Comparison of ENCODE assay signal across 9 mouse cellular contexts in the genomic region with DNA sequence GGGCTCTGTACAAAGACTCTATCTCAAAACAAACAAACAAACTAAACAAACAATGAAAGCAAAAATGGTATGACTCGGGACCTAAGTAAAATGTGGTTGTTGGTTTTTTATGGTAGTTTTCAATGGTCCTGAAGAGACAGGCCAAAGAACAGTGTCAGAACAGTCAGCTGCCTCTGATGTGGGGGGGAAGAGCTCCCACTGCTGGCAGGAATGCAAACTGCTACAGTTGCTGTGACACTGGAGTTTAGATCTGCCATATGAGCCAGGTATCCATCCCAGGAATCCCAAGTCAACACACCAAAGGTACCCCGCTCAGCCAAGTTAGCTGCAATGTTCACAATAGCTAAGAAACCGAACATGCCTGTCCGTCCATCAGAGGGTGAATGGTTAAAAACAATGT. TPM values are rescaled to one million over a fixed set of nuclear protein-coding genes. Genes with fewer than 3 reads are reported as not detected.
A peak's percentile ranks its signal among the peaks of the same experiment; 100 is the strongest.
DNase-seq lines count a peak whose midpoint lies in the region; ATAC-seq and TF ChIP-seq lines count a peak whose summit lies in the region.
"Had no signal": no experiment of that assay in that cellular context is flagged by ENCODE, and none has a peak within 500 bp of the region (broad histone marks: within the 10 kb centered on the region; RNA-seq: fewer than 3 reads in every experiment).

No protein-coding gene starts in this region.

- H3K9me3 ChIP-seq in heart, embryonic 11.5 days (replicated peaks; ENCODE audit: control insufficient read depth, low read length), result no peaks in the 10 kb centered on the region
- no peaks in the 10 kb centered on the region for H3K9me3 ChIP-seq in embryonic facial prominence, embryonic 11.5 days (replicated peaks; ENCODE audit: control insufficient read depth, low read length)
- no peaks in the 10 kb centered on the region for H3K9me3 ChIP-seq in intestine, embryonic 15.5 days
- H3K9me3 ChIP-seq in limb, embryonic 11.5 days (ENCODE audit: control insufficient read depth, low read length), result no peaks in the 10 kb centered on the region
- H3K9me3 ChIP-seq: liver, embryonic 15.5 days had no signal

- no peak overlapping the region for H3K9ac ChIP-seq in heart, embryonic 11.5 days (ENCODE audit: low read depth, low read length)
- H3K9ac ChIP-seq in embryonic facial prominence, embryonic 11.5 days (replicated peaks; ENCODE audit: low read length), result no peak overlapping the region
- no peak overlapping the region for H3K9ac ChIP-seq in intestine, embryonic 15.5 days
- no peak overlapping the region for H3K9ac ChIP-seq in limb, embryonic 11.5 days (ENCODE audit: low read length)
- H3K9ac ChIP-seq: liver, embryonic 15.5 days had no signal

- H3K4me2 ChIP-seq in heart, embryonic 11.5 days, result no peak overlapping the region
- H3K4me2 ChIP-seq in embryonic facial prominence, embryonic 11.5 days (ENCODE audit: low read depth, low read length), result no peak overlapping the region
- H3K4me2 ChIP-seq in intestine, embryonic 15.5 days (replicated peaks), result no peak overlapping the region
- no peak overlapping the region for H3K4me2 ChIP-seq in limb, embryonic 11.5 days (ENCODE audit: low read depth, severe bottlenecking)
- H3K4me2 ChIP-seq: liver, embryonic 15.5 days had no signal

- 49% methylated on average over 4 of the region's 4 CpGs for WGBS in heart, embryonic 11.5 days (ENCODE audit: insufficient replicate concordance)
- WGBS in embryonic facial prominence, embryonic 11.5 days, result 64% methylated on average over 4 of the region's 4 CpGs
- 56% methylated on average over 4 of the region's 4 CpGs for WGBS in intestine, embryonic 15.5 days
- 66% methylated on average over 4 of the region's 4 CpGs for WGBS in limb, embryonic 11.5 days

- no peak for ATAC-seq in heart, embryonic 11.5 days (replicated peaks; ENCODE audit: insufficient number of reproducible peaks, low FRiP score, low TSS enrichment)
- ATAC-seq in embryonic facial prominence, embryonic 11.5 days (replicated peaks; ENCODE audit: insufficient number of reproducible peaks, low FRiP score, low TSS enrichment, low read depth), result no peak; the same call in 1 of the 2 replicates
- ATAC-seq in intestine, embryonic 15.5 days, result peak; percentile 56
- ATAC-seq in limb, embryonic 11.5 days (ENCODE audit: insufficient number of reproducible peaks, low FRiP score, low TSS enrichment, low read depth), result no peak

- no peak overlapping the region for H3K27ac ChIP-seq in heart, embryonic 11.5 days (ENCODE audit: low read depth, low read length)
- no peak overlapping the region for H3K27ac ChIP-seq in embryonic facial prominence, embryonic 11.5 days (replicated peaks; ENCODE audit: low read depth, low read length)
- H3K27ac ChIP-seq in intestine, embryonic 15.5 days, result no peak overlapping the region
- H3K27ac ChIP-seq in limb, embryonic 11.5 days (replicated peaks; ENCODE audit: low read depth, low read length), result no peak overlapping the region
- H3K27ac ChIP-seq: liver, embryonic 15.5 days had no signal

- peak; percentile 93 for TF ChIP-seq CTCF in C2C12 (IDR thresholded peaks at IDR 0.05; ENCODE audit: control insufficient read depth, insufficient read depth, insufficient read length)

- H3K4me3 ChIP-seq in heart, embryonic 11.5 days (ENCODE audit: low read depth, low read length), result no peak overlapping the region
- H3K4me3 ChIP-seq in C2C12 (ENCODE audit: insufficient read depth, poor library complexity, severe bottlenecking), result no peak overlapping the region
- H3K4me3 ChIP-seq in embryonic facial prominence, embryonic 11.5 days (ENCODE audit: low read depth, low read length), result no peak overlapping the region
- no peak overlapping the region for H3K4me3 ChIP-seq in intestine, embryonic 15.5 days (replicated peaks)
- H3K4me3 ChIP-seq in limb, embryonic 11.5 days (ENCODE audit: low read depth, low read length), result no peak overlapping the region
- H3K4me3 ChIP-seq: liver, embryonic 15.5 days had no signal

- no peaks in the 10 kb centered on the region for H3K4me1 ChIP-seq in heart, embryonic 11.5 days (ENCODE audit: control insufficient read depth, insufficient read depth, low read length)
- H3K4me1 ChIP-seq in embryonic facial prominence, embryonic 11.5 days (ENCODE audit: control insufficient read depth, insufficient read depth, low read length), result no peaks in the 10 kb centered on the region
- no peaks in the 10 kb centered on the region for H3K4me1 ChIP-seq in intestine, embryonic 15.5 days (replicated peaks)
- H3K4me1 ChIP-seq in limb, embryonic 11.5 days (ENCODE audit: control insufficient read depth, insufficient read depth, low read length), result no peaks in the 10 kb centered on the region
- H3K4me1 ChIP-seq: liver, embryonic 15.5 days had no signal

- H3K79me2 ChIP-seq in C2C12 (ENCODE audit: control insufficient read depth, insufficient read depth), result no peaks in the 10 kb centered on the region

- H3K36me3 ChIP-seq in heart, embryonic 11.5 days (ENCODE audit: control insufficient read depth, insufficient read depth, low read length), result peaks cover 11% of the 10 kb centered on the region
- peaks cover 64% of the 10 kb centered on the region for H3K36me3 ChIP-seq in C2C12 (ENCODE audit: control insufficient read depth, insufficient read depth)
- no peaks in the 10 kb centered on the region; the same call in none of the 2 replicates for H3K36me3 ChIP-seq in embryonic facial prominence, embryonic 11.5 days (replicated peaks; ENCODE audit: control insufficient read depth, insufficient read depth, low read depth, low read length)
- H3K36me3 ChIP-seq in intestine, embryonic 15.5 days, result peaks cover 38% of the 10 kb centered on the region
- H3K36me3 ChIP-seq in limb, embryonic 11.5 days (ENCODE audit: control insufficient read depth, insufficient read depth, low read length), result peaks cover 9% of the 10 kb centered on the region

- H3ac ChIP-seq in C2C12 (ENCODE audit: control insufficient read depth, insufficient read length, low read depth), result no peak overlapping the region

- no peaks in the 10 kb centered on the region for H3K79me3 ChIP-seq in C2C12 (ENCODE audit: low read depth)

- no peaks in the 10 kb centered on the region for H3K27me3 ChIP-seq in heart, embryonic 11.5 days (ENCODE audit: control insufficient read depth, insufficient read depth, low read length)
- H3K27me3 ChIP-seq in C2C12 (ENCODE audit: control insufficient read depth, insufficient read depth, insufficient read length), result no peaks in the 10 kb centered on the region
- no peaks in the 10 kb centered on the region for H3K27me3 ChIP-seq in embryonic facial prominence, embryonic 11.5 days (ENCODE audit: control insufficient read depth, insufficient read depth, low read length)
- no peaks in the 10 kb centered on the region for H3K27me3 ChIP-seq in intestine, embryonic 15.5 days (replicated peaks)
- no peaks in the 10 kb centered on the region for H3K27me3 ChIP-seq in limb, embryonic 11.5 days (ENCODE audit: control insufficient read depth, insufficient read depth, low read length)
- H3K27me3 ChIP-seq: liver, embryonic 15.5 days had no signal

- DNase-seq in heart, adult 11 months, result peak; percentile 89
- peak; percentile 52 for DNase-seq in adrenal gland, postnatal 25 days
- peak; percentile 79 for DNase-seq in embryonic facial prominence, embryonic 11.5 days (ENCODE audit: low spot score)
- DNase-seq in limb, embryonic 11.5 days (ENCODE audit: low spot score), result peak; percentile 80
- peak; percentile 70 for DNase-seq in retina, postnatal 1 day

RNA-seq across cellular contexts. Expression of gene Saa2, which starts 19.1 kb away (rescaled TPM):
- polyA plus RNA-seq in heart, embryonic 11.5 days (2014; fragmentation: Nextera tagmentation; extraction: Ambion mirVana), result 1.1 TPM in 1 of 2 replicates, not detected in the other
- polyA plus RNA-seq in C2C12 (2012; fragmentation: generic; extraction: Trizol), result 0.04 TPM
- total RNA-seq in adrenal gland, postnatal 25 days (2021), result not detected in 2 replicates
- 1.4 and 1.6 TPM in 2 replicates for polyA plus RNA-seq in embryonic facial prominence, embryonic 11.5 days (2014; fragmentation: Nextera tagmentation; extraction: Ambion mirVana)
- 0.30 TPM in 1 of 2 replicates, not detected in the other for polyA plus RNA-seq in intestine, embryonic 15.5 days (2015; fragmentation: Nextera tagmentation; extraction: Ambion mirVana)
- polyA plus RNA-seq in limb, embryonic 11.5 days (2014; fragmentation: Nextera tagmentation; extraction: Ambion mirVana), result 0.68 and 0.98 TPM in 2 replicates
- polyA plus RNA-seq: liver, embryonic 15.5 days had no signal

RNA-seq across cellular contexts. Expression of gene Hps5, which starts 25.2 kb away (rescaled TPM):
- polyA plus RNA-seq in heart, embryonic 11.5 days (2014; fragmentation: Nextera tagmentation; extraction: Ambion mirVana), result 11.8 and 12.7 TPM in 2 replicates
- polyA plus RNA-seq in C2C12 (2012; fragmentation: generic; extraction: Trizol), result 8.3 TPM
- total RNA-seq in adrenal gland, postnatal 25 days (2021), result 27.6 and 34.3 TPM in 2 replicates
- 14.8 and 18.8 TPM in 2 replicates for polyA plus RNA-seq in embryonic facial prominence, embryonic 11.5 days (2014; fragmentation: Nextera tagmentation; extraction: Ambion mirVana)
- polyA plus RNA-seq in intestine, embryonic 15.5 days (2015; fragmentation: Nextera tagmentation; extraction: Ambion mirVana), result 23.2 and 23.3 TPM in 2 replicates
- polyA plus RNA-seq in limb, embryonic 11.5 days (2014; fragmentation: Nextera tagmentation; extraction: Ambion mirVana), result 18.6 and 21.3 TPM in 2 replicates

RNA-seq across cellular contexts. Expression of gene Gtf2h1, which starts 25.2 kb away (rescaled TPM):
- polyA plus RNA-seq in heart, embryonic 11.5 days (2014; fragmentation: Nextera tagmentation; extraction: Ambion mirVana), result 34.9 and 41.1 TPM in 2 replicates
- polyA plus RNA-seq in C2C12 (2012; fragmentation: generic; extraction: Trizol), result 19.9 TPM
- total RNA-seq in adrenal gland, postnatal 25 days (2021), result 33.3 and 40.1 TPM in 2 replicates
- 60.2 and 64.0 TPM in 2 replicates for polyA plus RNA-seq in embryonic facial prominence, embryonic 11.5 days (2014; fragmentation: Nextera tagmentation; extraction: Ambion mirVana)
- polyA plus RNA-seq in intestine, embryonic 15.5 days (2015; fragmentation: Nextera tagmentation; extraction: Ambion mirVana), result 63.3 and 72.8 TPM in 2 replicates
- polyA plus RNA-seq in limb, embryonic 11.5 days (2014; fragmentation: Nextera tagmentation; extraction: Ambion mirVana), result 51.0 and 51.6 TPM in 2 replicates

RNA-seq across cellular contexts. Expression of gene Saa1, which starts 27.9 kb away (rescaled TPM):
- 0.47 TPM in 1 of 2 replicates, not detected in the other for polyA plus RNA-seq in heart, embryonic 11.5 days (2014; fragmentation: Nextera tagmentation; extraction: Ambion mirVana)
- not detected for polyA plus RNA-seq in C2C12 (2012; fragmentation: generic; extraction: Trizol)
- total RNA-seq in adrenal gland, postnatal 25 days (2021), result not detected in 2 replicates
- 0.67 and 0.89 TPM in 2 replicates for polyA plus RNA-seq in embryonic facial prominence, embryonic 11.5 days (2014; fragmentation: Nextera tagmentation; extraction: Ambion mirVana)
- 0.42 and 0.77 TPM in 2 replicates for polyA plus RNA-seq in intestine, embryonic 15.5 days (2015; fragmentation: Nextera tagmentation; extraction: Ambion mirVana)
- polyA plus RNA-seq in limb, embryonic 11.5 days (2014; fragmentation: Nextera tagmentation; extraction: Ambion mirVana), result 0.81 TPM in 1 of 2 replicates, not detected in the other
- polyA plus RNA-seq: liver, embryonic 15.5 days had no signal

RNA-seq across cellular contexts. Expression of gene Saa4, which starts 38.3 kb away (rescaled TPM):
- 0.19 TPM in 1 of 2 replicates, not detected in the other for polyA plus RNA-seq in heart, embryonic 11.5 days (2014; fragmentation: Nextera tagmentation; extraction: Ambion mirVana)
- polyA plus RNA-seq in C2C12 (2012; fragmentation: generic; extraction: Trizol), result not detected
- total RNA-seq in adrenal gland, postnatal 25 days (2021), result 1.00 TPM in 1 of 2 replicates, not detected in the other
- polyA plus RNA-seq in embryonic facial prominence, embryonic 11.5 days (2014; fragmentation: Nextera tagmentation; extraction: Ambion mirVana), result not detected in 2 replicates
- 0.06 and 0.10 TPM in 2 replicates for polyA plus RNA-seq in intestine, embryonic 15.5 days (2015; fragmentation: Nextera tagmentation; extraction: Ambion mirVana)
- not detected in 2 replicates for polyA plus RNA-seq in limb, embryonic 11.5 days (2014; fragmentation: Nextera tagmentation; extraction: Ambion mirVana)
